Mouse (Mus musculus) heart, postnatal 0 days (tissue): ENCODE data around the gene Ankrd49. TPM values are rescaled to one million over a fixed set of nuclear protein-coding genes. Genes with fewer than 3 reads are reported as not detected.

ENCODE experiments used
- ATAC-seq: fragments of 200-750 bp; cut with Nextera tagmentation; 2 replicates; pipeline ENCODE4 v1.8.0; 2017; ENCODE audit warnings: low read depth, moderate number of reproducible peaks, moderate library complexity; ENCODE audit not compliant: insufficient read depth
- DNase-seq: peaks from one replicate; pipeline ENCODE4 v3.0.0-alpha.2; 2016; ENCODE audit warnings: low spot score
- H3K27ac ChIP-seq: fragments of 300-500 bp; sonication (generic); 2 replicates; pipeline ENCODE4 v1.5.1; 2014; ENCODE audit warnings: low read depth, mild to moderate bottlenecking
- H3K27me3 ChIP-seq: fragments of 300-500 bp; sonication (generic); 2 replicates; pipeline ENCODE4 v1.6.1; 2014; ENCODE audit warnings: low read length, mixed read lengths; ENCODE audit not compliant: control insufficient read depth, insufficient read depth
- H3K36me3 ChIP-seq: fragments of 300-500 bp; sonication (generic); replicated peaks from 2 replicates; pipeline ENCODE4 v1.6.1; 2014; ENCODE audit warnings: low read length, mixed read lengths; ENCODE audit not compliant: control insufficient read depth, insufficient read depth
- H3K4me1 ChIP-seq: fragments of 300-500 bp; sonication (generic); 2 replicates; pipeline ENCODE4 v1.6.1; 2014; ENCODE audit warnings: antibody characterized with exemption; ENCODE audit not compliant: control insufficient read depth, insufficient read depth
- H3K4me2 ChIP-seq: fragments of 300-500 bp; sonication (generic); 2 replicates; pipeline ENCODE4 v1.6.1; 2014; ENCODE audit warnings: low read depth, mild to moderate bottlenecking, low read length, moderate library complexity
- H3K4me3 ChIP-seq: fragments of 300-500 bp; sonication (generic); 2 replicates; pipeline ENCODE4 v1.5.1; 2014; ENCODE audit warnings: low read depth, low read length
- H3K9ac ChIP-seq: fragments of 300-500 bp; sonication (generic); replicated peaks from 2 replicates; pipeline ENCODE4 v1.6.1; 2014; ENCODE audit warnings: low read depth, low read length, mixed read lengths
- H3K9me3 ChIP-seq: fragments of 300-500 bp; sonication (generic); replicated peaks from 2 replicates; pipeline ENCODE4 v1.6.1; 2016; ENCODE audit warnings: low read length; ENCODE audit not compliant: control insufficient read depth
- CTCF ChIP-seq: IDR thresholded peaks from 2 replicates; pipeline ENCODE4 v1.5.1; 2016; ENCODE audit warnings: antibody characterized with exemption, control low read depth, low read depth
- EP300 ChIP-seq: IDR thresholded peaks from 2 replicates; pipeline ENCODE4 v1.6.1; 2016; ENCODE audit warnings: antibody characterized with exemption, low read depth
- WGBS: fragments of 180-500 bp; shearing (Covaris S2); extraction: QIAGEN DNeasy Blood & Tissue Kit; methylation state at CpG from one replicate; pipeline ENCODE4 v1.1.7; 2014; 5-methylcytosine and 5-hydroxymethylcytosine counted together
- polyA plus RNA-seq: library from polyadenylated mRNA; unstranded; fragments of >200 nt; fragmentation: Nextera tagmentation; extraction: Ambion mirVana; gene quantifications from 2 replicates; pipeline ENCODE4 v1.2.1, GENCODE M21; 2015
- total RNA-seq: library from RNA; depleted of rRNA; stranded (reverse); fragments of >200 nt; gene quantifications from 2 replicates; pipeline ENCODE4 v1.2.3, GENCODE M21; 2014; ENCODE audit warnings: low replicate concordance; rRNA removed

Gene Ankrd49
- total and polyA plus RNA-seq, 2 experiments from 2014 or later, result 15.5 to 25.8 TPM

GRCm38 (mm10) chr9:14740151-14740924, 44.3 kb downstream of the Ankrd49 start, which contains the start of gene Piwil4:
Piwil4 (minus strand) TSS chr9:14740733.
- H3K4me2 ChIP-seq, result no peak within 1 kb of the TSS
- H3K36me3 ChIP-seq, result no peaks in the 10 kb centered on the region
- no peaks in the 10 kb centered on the region for H3K9me3 ChIP-seq
- no peak within 1 kb of the TSS for H3K27ac ChIP-seq
- no peak within 1 kb of the TSS for H3K9ac ChIP-seq
- no peak for TF ChIP-seq EP300
- no peak for TF ChIP-seq CTCF
- 0 out of 2 replicates have a peak, but pooled peaks cover 2% of the 10 kb centered on the region for H3K27me3 ChIP-seq
- H3K4me3 ChIP-seq, result no peak within 1 kb of the TSS
- ATAC-seq (no peak), DNase-seq (no peak)
- WGBS, result 74% methylated on average over 19 of the region's 19 CpGs
- no peaks in the 10 kb centered on the region for H3K4me1 ChIP-seq

DNA sequence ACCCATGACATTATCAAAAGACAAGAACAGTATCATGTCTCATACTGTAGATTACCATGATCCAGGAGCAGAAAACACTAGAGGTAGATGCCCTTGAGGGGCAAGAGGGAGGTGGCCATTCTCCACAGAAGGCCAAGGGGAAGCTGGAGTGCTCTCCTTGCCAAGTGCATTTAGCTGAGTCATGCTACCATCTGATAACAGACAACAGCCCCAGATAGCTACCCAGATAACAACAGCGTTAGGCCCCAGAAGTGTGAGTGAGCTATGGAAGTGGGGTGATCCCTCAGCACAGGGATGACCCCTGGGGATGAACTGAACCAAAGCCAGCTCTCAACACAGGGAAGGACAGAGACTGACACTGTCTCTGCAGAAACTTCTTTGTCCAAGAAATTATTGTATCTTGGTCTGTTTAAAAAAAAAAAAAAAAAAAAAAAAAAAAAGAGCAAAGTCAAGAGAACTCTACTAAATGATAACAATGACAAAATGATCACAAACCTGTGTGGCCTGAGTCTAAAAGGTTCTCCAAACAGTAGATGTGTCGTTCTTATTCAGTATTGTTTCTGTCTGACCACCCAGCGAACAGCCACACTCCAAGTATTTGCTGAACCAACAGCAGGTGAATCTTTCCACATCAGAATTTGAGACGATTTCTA, 45.0 kb downstream of the Ankrd49 start:
- H3K4me3 ChIP-seq, result no peak overlapping the region
- no peaks in the 10 kb centered on the region for H3K9me3 ChIP-seq
- H3K36me3 ChIP-seq, result no peaks in the 10 kb centered on the region
- no peak overlapping the region for H3K4me2 ChIP-seq
- DNase-seq (no peak), ATAC-seq (no peak)
- 69% methylated on average over 4 of the region's 4 CpGs for WGBS
- TF ChIP-seq EP300 (no peak), CTCF (no peak)
- no peaks in the 10 kb centered on the region for H3K4me1 ChIP-seq
- no peak overlapping the region for H3K9ac ChIP-seq
- 0 out of 2 replicates have a peak, but pooled peaks cover 2% of the 10 kb centered on the region for H3K27me3 ChIP-seq
- no peak overlapping the region for H3K27ac ChIP-seq

- ATAC-seq (peak; percentile 63), DNase-seq (no peak)
- no peaks in the 10 kb centered on the region for H3K27me3 ChIP-seq
- no peak overlapping the region for H3K27ac ChIP-seq
- no peaks in the 10 kb centered on the region for H3K9me3 ChIP-seq
- no peak overlapping the region for H3K4me2 ChIP-seq
- whole genome bisulfite sequencing, result 44% methylated on average over 9 of the region's 9 CpGs
- TF ChIP-seq CTCF, result no peak
- TF ChIP-seq EP300, result no peak
- H3K9ac ChIP-seq, result no peak overlapping the region
- no peaks in the 10 kb centered on the region for H3K36me3 ChIP-seq
- no peak overlapping the region for H3K4me3 ChIP-seq
- no peaks in the 10 kb centered on the region for H3K4me1 ChIP-seq
Measured at GRCm38 (mm10) chr9:14730941-14731541, 53.6 kb downstream of the Ankrd49 start.

Other genes with a start within 250 kb of the Ankrd49 start
- 70.2 and 89.1 TPM in 2 replicates for gene Amotl1, start 139.8 kb downstream of the Ankrd49 start, total RNA-seq
- 10.4 and 11.7 TPM in 2 replicates for gene Amotl1, start 139.8 kb downstream of the Ankrd49 start, polyA plus RNA-seq
- not detected in 2 replicates for gene Piwil4, start 44.1 kb downstream of the Ankrd49 start, total RNA-seq
- gene Piwil4, start 44.1 kb downstream of the Ankrd49 start, polyA plus RNA-seq, result 0.07 and 0.12 TPM in 2 replicates
- gene Fut4, start 32.5 kb downstream of the Ankrd49 start, total RNA-seq, result 1.6 TPM in 1 of 2 replicates, not detected in the other
- 0.27 and 0.40 TPM in 2 replicates for gene Fut4, start 32.5 kb downstream of the Ankrd49 start, polyA plus RNA-seq
- not detected in 2 replicates for gene 1700012B09Rik, start 13.8 kb downstream of the Ankrd49 start, total RNA-seq
- not detected in 2 replicates for gene 1700012B09Rik, start 13.8 kb downstream of the Ankrd49 start, polyA plus RNA-seq
- gene Mre11a, start 202 bp downstream of the Ankrd49 start, total RNA-seq, result 8.2 and 9.9 TPM in 2 replicates
- gene Mre11a, start 202 bp downstream of the Ankrd49 start, polyA plus RNA-seq, result 6.0 and 6.4 TPM in 2 replicates
- gene Gpr83, start 75.4 kb upstream of the Ankrd49 start, total RNA-seq, result 0.15 TPM in 1 of 2 replicates, not detected in the other
- gene Gpr83, start 75.4 kb upstream of the Ankrd49 start, polyA plus RNA-seq, result 0.04 TPM in 1 of 2 replicates, not detected in the other
- gene Izumo1r, start 119.1 kb upstream of the Ankrd49 start, total RNA-seq, result 2.0 TPM in 1 of 2 replicates, not detected in the other
- gene Izumo1r, start 119.1 kb upstream of the Ankrd49 start, polyA plus RNA-seq, result not detected in 2 replicates